Mouse (Mus musculus) lung, postnatal 0 days (tissue): ENCODE data around the gene Dysf.

Experiments used
- CTCF ChIP-seq: IDR thresholded peaks from 2 replicates; pipeline ENCODE4 v1.5.1; 2016; ENCODE audit warnings: antibody characterized with exemption, mild to moderate bottlenecking
- EP300 ChIP-seq: IDR thresholded peaks from 2 replicates; pipeline ENCODE4 v1.6.1; 2016; ENCODE audit warnings: antibody characterized with exemption, mild to moderate bottlenecking, control low read depth

DNA sequence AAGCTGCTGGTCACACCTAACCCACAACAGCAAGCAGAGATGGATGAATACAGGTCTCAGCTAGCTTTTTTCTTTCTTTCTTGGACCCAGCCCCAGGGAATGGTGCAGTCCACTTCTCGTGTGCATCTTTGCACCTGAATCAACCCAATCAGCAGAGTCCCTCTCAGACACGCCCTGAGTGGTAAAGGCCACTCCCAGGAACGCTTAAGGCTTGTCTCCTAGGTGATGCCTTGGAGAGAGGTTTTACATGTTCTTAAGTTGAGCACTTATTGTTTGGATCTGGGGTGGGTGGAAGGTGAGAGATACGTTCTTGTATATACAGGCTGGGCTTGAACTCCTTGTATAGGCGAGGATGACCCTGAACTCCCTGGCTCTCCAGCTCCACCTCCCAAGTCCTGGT is 54.2 kb downstream of the Dysf start:
- TF ChIP-seq CTCF (no peak), EP300 (no peak)
